Mouse (Mus musculus) forebrain, embryonic 15.5 days (tissue): ENCODE results near the gene Hand1. TPM values are rescaled to one million over a fixed set of nuclear protein-coding genes. Genes with fewer than 3 reads are reported as not detected.
A peak's percentile ranks its signal among the peaks of the same experiment; 100 is the strongest.

Experiments used
- ATAC-seq: fragments of 200-750 bp; cut with Nextera tagmentation; replicated peaks from 2 replicates; pipeline ENCODE4 v1.8.0; 2017; ENCODE audit warnings: mild to moderate bottlenecking, moderate TSS enrichment, moderate library complexity
- H3K27ac ChIP-seq: fragments of 300-500 bp; sonication (generic); replicated peaks from 2 replicates; pipeline ENCODE4 v1.5.1; 2015; ENCODE audit warnings: mild to moderate bottlenecking, inconsistent platforms
- H3K27me3 ChIP-seq: fragments of 300-500 bp; sonication (generic); 2 replicates; pipeline ENCODE4 v1.6.1; 2015; ENCODE audit warnings: inconsistent platforms
- H3K36me3 ChIP-seq: fragments of 300-500 bp; sonication (generic); 2 replicates; pipeline ENCODE4 v1.6.1; 2015; ENCODE audit warnings: mild to moderate bottlenecking, inconsistent platforms
- H3K4me1 ChIP-seq: fragments of 300-500 bp; sonication (generic); 2 replicates; pipeline ENCODE4 v1.6.1; 2015; ENCODE audit warnings: inconsistent platforms
- H3K4me2 ChIP-seq: fragments of 300-500 bp; sonication (generic); replicated peaks from 2 replicates; pipeline ENCODE4 v1.6.1; 2015; ENCODE audit warnings: mild to moderate bottlenecking, inconsistent platforms
- H3K4me3 ChIP-seq: fragments of 300-500 bp; sonication (generic); 2 replicates; pipeline ENCODE4 v1.5.1; 2015; ENCODE audit warnings: mild to moderate bottlenecking, inconsistent platforms
- H3K9ac ChIP-seq: fragments of 300-500 bp; sonication (generic); replicated peaks from 2 replicates; pipeline ENCODE4 v1.6.1; 2015; ENCODE audit warnings: mild to moderate bottlenecking, inconsistent platforms
- H3K9me3 ChIP-seq: fragments of 300-500 bp; sonication (generic); 2 replicates; pipeline ENCODE4 v1.6.1; 2016; ENCODE audit warnings: inconsistent platforms
- WGBS: fragments of 180-500 bp; shearing (Covaris S2); methylation state at CpG from one replicate; pipeline ENCODE4 v1.1.7; 2015; ENCODE audit warnings: mixed read lengths; 5-methylcytosine and 5-hydroxymethylcytosine counted together
- polyA plus RNA-seq: library from polyadenylated mRNA; unstranded; fragments of >200 nt; fragmentation: Nextera tagmentation; extraction: Ambion mirVana; gene quantifications from 2 replicates; pipeline ENCODE4 v1.2.1, GENCODE M21; 2015

Gene Hand1
- polyA plus RNA-seq, 1 experiment from 2014 or later, result not detected

- Histone ChIP-seq H3K9me3 (no peaks in the 10 kb centered on the region), H3K4me1 (peaks cover under 1% of the 10 kb centered on the region; the same call in 1 of the 2 replicates), H3K36me3 (no peaks in the 10 kb centered on the region), H3K27ac (no peak overlapping the region), H3K4me3 (no peak overlapping the region), H3K4me2 (no peak overlapping the region), H3K27me3 (no peaks in the 10 kb centered on the region), H3K9ac (no peak overlapping the region)
- 64% methylated on average over 6 of the region's 6 CpGs for WGBS
- ATAC-seq, result no peak
These were observed 37.5 kb downstream of the Hand1 start for GRCm38 (mm10) chr11:57795086-57795485.

GRCm38 (mm10) chr11:57790866-57791535 is 41.6 kb downstream of the Hand1 start:
- Histone ChIP-seq H3K4me3 (no peak overlapping the region), H3K27me3 (no peaks in the 10 kb centered on the region), H3K4me1 (peaks cover 15% of the 10 kb centered on the region), H3K9me3 (no peaks in the 10 kb centered on the region), H3K36me3 (no peaks in the 10 kb centered on the region), H3K4me2 (no peak overlapping the region), H3K27ac (no peak overlapping the region), H3K9ac (no peak overlapping the region)
- ATAC-seq, result no peak
- 30% methylated on average over 21 of the region's 21 CpGs for WGBS

- Histone ChIP-seq H3K9me3 (no peaks in the 10 kb centered on the region), H3K27me3 (no peaks in the 10 kb centered on the region), H3K4me3 (no peak overlapping the region), H3K36me3 (no peaks in the 10 kb centered on the region), H3K4me2 (no peak overlapping the region), H3K27ac (no peak overlapping the region), H3K4me1 (peaks cover 15% of the 10 kb centered on the region), H3K9ac (no peak overlapping the region)
- 47% methylated on average over 3 of the region's 3 CpGs for WGBS
- ATAC-seq, result no peak
These were observed 44.7 kb downstream of the Hand1 start for GRCm38 (mm10) chr11:57787913-57788312.

GRCm38 (mm10) chr11:57786616-57787418 is 45.8 kb downstream of the Hand1 start:
- H3K4me1 ChIP-seq, result peaks cover 15% of the 10 kb centered on the region
- no peaks in the 10 kb centered on the region for H3K9me3 ChIP-seq
- H3K36me3 ChIP-seq, result no peaks in the 10 kb centered on the region
- H3K4me3 ChIP-seq, result no peak overlapping the region
- H3K27me3 ChIP-seq, result no peaks in the 10 kb centered on the region
- no peak overlapping the region for H3K9ac ChIP-seq
- no peak overlapping the region for H3K4me2 ChIP-seq
- WGBS, result 20% methylated on average over 18 of the region's 18 CpGs
- peak overlapping the region; percentile 76 for H3K27ac ChIP-seq
- peak; percentile 31 for ATAC-seq

GRCm38 (mm10) chr11:57779824-57780223 is 52.8 kb downstream of the Hand1 start:
- Histone ChIP-seq H3K9ac (no peak overlapping the region), H3K36me3 (no peaks in the 10 kb centered on the region), H3K27ac (no peak overlapping the region), H3K9me3 (no peaks in the 10 kb centered on the region), H3K4me2 (no peak overlapping the region), H3K27me3 (peaks cover 28% of the 10 kb centered on the region), H3K4me3 (no peak overlapping the region), H3K4me1 (0 out of 2 replicates have a peak, but pooled peaks cover 9% of the 10 kb centered on the region)
- 79% methylated on average over 14 of the region's 14 CpGs for WGBS
- no peak for ATAC-seq

Other genes starting within 250 kb of the Hand1 start
- 14.3 and 15.3 TPM in 2 replicates for gene Galnt10, start 187.4 kb downstream of the Hand1 start, polyA plus RNA-seq
- 10.3 and 11.8 TPM in 2 replicates for gene Sap30l, start 31.2 kb downstream of the Hand1 start, polyA plus RNA-seq
- gene Larp1, start 176.2 kb upstream of the Hand1 start, polyA plus RNA-seq, result 18.5 and 18.7 TPM in 2 replicates